8 mouse cellular contexts compared by ENCODE assay signal in the genomic region with DNA sequence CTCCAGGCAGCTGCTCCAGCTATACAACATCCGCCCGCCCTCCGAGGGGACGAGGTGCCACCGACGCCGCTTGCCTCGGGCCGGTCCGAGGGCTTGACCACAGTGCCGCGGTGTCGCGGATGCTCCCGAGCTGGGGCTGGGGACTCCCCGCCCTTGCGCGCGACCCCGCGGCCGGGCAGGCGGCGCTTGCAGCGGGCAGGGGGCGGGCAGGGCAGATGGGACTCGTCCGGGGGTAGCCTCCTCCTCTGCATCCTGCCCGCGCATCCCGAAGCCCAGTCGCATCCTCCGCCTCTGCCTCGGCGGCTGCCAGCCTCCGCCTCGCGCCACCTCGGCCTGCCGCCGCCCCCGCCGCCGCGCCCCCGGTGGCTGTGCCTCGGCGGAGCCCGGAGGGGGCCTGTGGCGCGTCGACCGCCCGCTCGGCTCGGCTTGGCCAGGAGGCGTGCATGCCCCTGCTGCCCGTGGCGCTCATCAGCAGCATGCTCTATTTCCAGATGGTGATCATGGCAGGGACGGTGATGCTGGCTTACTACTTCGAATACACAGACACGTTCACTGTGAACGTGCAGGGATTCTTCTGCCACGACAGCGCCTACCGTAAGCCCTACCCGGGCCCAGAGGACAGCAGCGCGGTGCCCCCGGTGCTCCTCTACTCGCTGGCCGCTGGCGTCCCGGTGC. TPM values are rescaled to one million over a fixed set of nuclear protein-coding genes. Genes with fewer than 3 reads are reported as not detected.
DNase-seq lines count a peak whose midpoint lies in the region; ATAC-seq and TF ChIP-seq lines count a peak whose summit lies in the region.

No protein-coding gene starts in this region.

- peak overlapping the region; percentile 60 for H3K4me2 ChIP-seq in lung, postnatal 0 days (replicated peaks; ENCODE audit: low read depth, low read length)
- peak overlapping the region; percentile 92 for H3K4me2 ChIP-seq in heart, embryonic 11.5 days

- no peak overlapping the region for H3K9ac ChIP-seq in lung, postnatal 0 days (replicated peaks; ENCODE audit: low read depth)
- peak overlapping the region; percentile 73 for H3K9ac ChIP-seq in heart, embryonic 11.5 days (ENCODE audit: low read depth, low read length)

- TF ChIP-seq EP300 in lung, postnatal 0 days (IDR thresholded peaks at IDR 0.05): no peak

- peak overlapping the region; percentile 28 for H3K4me3 ChIP-seq in lung, postnatal 0 days (ENCODE audit: low read depth, low read length)
- no peak overlapping the region for H3K4me3 ChIP-seq in lung, adult 2 months (replicated peaks; ENCODE audit: extremely low read depth, low read depth, low read length)
- H3K4me3 ChIP-seq in heart, embryonic 11.5 days (ENCODE audit: low read depth, low read length): peak overlapping the region; percentile 71
- peak overlapping the region; percentile 12 for H3K4me3 ChIP-seq in small intestine, adult 2 months (ENCODE audit: low read depth, low read length)

- H3K27me3 ChIP-seq in lung, postnatal 0 days (replicated peaks; ENCODE audit: insufficient read depth, low read length): no peaks in the 10 kb centered on the region
- no peaks in the 10 kb centered on the region for H3K27me3 ChIP-seq in heart, embryonic 11.5 days (ENCODE audit: control insufficient read depth, insufficient read depth, low read length)
- H3K27me3 ChIP-seq in small intestine, adult 2 months (ENCODE audit: control insufficient read depth, insufficient read depth, low read length): peaks cover 5% of the 10 kb centered on the region; the same call in 1 of the 2 replicates

- WGBS in lung, postnatal 0 days: 1% methylated on average over 54 of the region's 74 CpGs
- WGBS in lung, adult 2 months: 2% methylated on average over 67 of the region's 74 CpGs
- under 1% methylated on average over 70 of the region's 74 CpGs for WGBS in heart, embryonic 11.5 days (ENCODE audit: insufficient replicate concordance)
- WGBS in small intestine, adult 2 months: 2% methylated on average over 74 of the region's 74 CpGs

- H3K36me3 ChIP-seq in lung, postnatal 0 days (ENCODE audit: insufficient read depth, low read length): no peaks in the 10 kb centered on the region
- H3K36me3 ChIP-seq in heart, embryonic 11.5 days (ENCODE audit: control insufficient read depth, insufficient read depth, low read length): no peaks in the 10 kb centered on the region
- no peaks in the 10 kb centered on the region for H3K36me3 ChIP-seq in small intestine, adult 2 months (ENCODE audit: control insufficient read depth, insufficient read depth, low read length)

- no peaks in the 10 kb centered on the region for H3K4me1 ChIP-seq in lung, postnatal 0 days (ENCODE audit: insufficient read depth, low read depth, low read length)
- no peaks in the 10 kb centered on the region for H3K4me1 ChIP-seq in lung, adult 2 months (ENCODE audit: control insufficient read depth, insufficient read depth, low read length)
- H3K4me1 ChIP-seq in heart, embryonic 11.5 days (ENCODE audit: control insufficient read depth, insufficient read depth, low read length): peaks cover 4% of the 10 kb centered on the region; the same call in 1 of the 2 replicates
- H3K4me1 ChIP-seq in small intestine, adult 2 months (ENCODE audit: control insufficient read depth, insufficient read depth, insufficient read length, low read length): no peaks in the 10 kb centered on the region

- H3K27ac ChIP-seq in lung, postnatal 0 days (ENCODE audit: low read length): no peak overlapping the region
- H3K27ac ChIP-seq in heart, embryonic 11.5 days (ENCODE audit: low read depth, low read length): peak overlapping the region; percentile 74
- H3K27ac ChIP-seq in small intestine, adult 2 months (ENCODE audit: insufficient read depth, low read depth, low read length): no peak overlapping the region

- TF ChIP-seq POLR2A in lung, adult 2 months (IDR thresholded peaks at IDR 0.05; ENCODE audit: borderline replicate concordance, extremely low read depth, low read depth, low read length): no peak
- no peak for TF ChIP-seq POLR2A in small intestine, adult 2 months (IDR thresholded peaks at IDR 0.05; ENCODE audit: low read depth, low read length)

- no peak for TF ChIP-seq CTCF in lung, postnatal 0 days (IDR thresholded peaks at IDR 0.05)
- TF ChIP-seq CTCF in lung, adult 2 months (IDR thresholded peaks at IDR 0.05; ENCODE audit: insufficient read depth, low read length): no peak
- TF ChIP-seq CTCF in small intestine, adult 2 months (IDR thresholded peaks at IDR 0.05; ENCODE audit: extremely low read depth, insufficient read length, insufficient replicate concordance, low read depth, low read length): no peak

- DNase-seq in lung, postnatal 0 days (ENCODE audit: low spot score): peak; percentile 12
- no peak for DNase-seq in lung, adult 2 months
- DNase-seq in cerebellum, postnatal 4 days (ENCODE audit: low spot score in 2 of 2): peak; percentile 30 to 59
- peak; percentile 64 to 75 for DNase-seq in layer of hippocampus, postnatal 10 days (ENCODE audit: low spot score in 2 of 2)
- DNase-seq in adipocyte (ENCODE audit: low spot score): no peak

- no peaks in the 10 kb centered on the region for H3K9me3 ChIP-seq in lung, postnatal 0 days (ENCODE audit: low read length)
- no peaks in the 10 kb centered on the region for H3K9me3 ChIP-seq in heart, embryonic 11.5 days (replicated peaks; ENCODE audit: control insufficient read depth, low read length)

- ATAC-seq in lung, postnatal 0 days: peak; percentile 40
- ATAC-seq in heart, embryonic 11.5 days (replicated peaks; ENCODE audit: insufficient number of reproducible peaks, low FRiP score, low TSS enrichment): peak; percentile 56
- ATAC-seq in megakaryocyte progenitor cell, adult 5-6 weeks (replicated peaks; ENCODE audit: poor library complexity): 0 out of 2 replicates have a peak, but pooled peaks have one; percentile 31

RNA-seq across cellular contexts. Expression of a gene that starts 0.8 kb away (rescaled TPM):
- 0.12 and 0.19 TPM in 2 replicates for polyA plus RNA-seq in lung, postnatal 0 days (2015; fragmentation: Nextera tagmentation; extraction: Ambion mirVana)
- 0.04 TPM in 1 of 2 replicates, not detected in the other for polyA plus RNA-seq in lung, adult 2 months (2012; rRNA removed)
- 4.6 and 4.8 TPM in 2 replicates for polyA plus RNA-seq in heart, embryonic 11.5 days (2014; fragmentation: Nextera tagmentation; extraction: Ambion mirVana)
- total RNA-seq in layer of hippocampus, postnatal 10 days (2021): 10 to 100 TPM; 60.2 to 62.7 TPM
- total RNA-seq in megakaryocyte progenitor cell, adult 5-6 weeks (2015): not detected in 2 replicates
- not detected in 2 replicates for total RNA-seq in megakaryocyte progenitor cell, adult 5-6 weeks (2017)
- polyA plus RNA-seq in small intestine, adult 2 months (2012; rRNA removed): 0.09 and 0.25 TPM in 2 replicates

Comparison
In these comparisons a context has a peak if more than half of its experiments do, and no peak if none do; other contexts are left out.
1. DNase-seq: peak in lung, postnatal 0 days (single experiment), cerebellum, postnatal 4 days (2 of 2) and layer of hippocampus, postnatal 10 days (2 of 2); none in lung, adult 2 months (single experiment) and adipocyte (single experiment).
2. Peak in every context shown above with its lines, with median percentiles within 50 percentile points of each other: ATAC-seq.